Mouse (Mus musculus) stomach, embryonic 14.5 days (tissue): ENCODE measurements around the gene Spaar. TPM values are rescaled to one million over a fixed set of nuclear protein-coding genes. Genes with fewer than 3 reads are reported as not detected.

Experiments
- ATAC-seq: fragments of 200-750 bp; cut with Nextera tagmentation; 2 replicates; pipeline ENCODE4 v1.8.0; 2017; ENCODE audit warnings: low read depth, moderate TSS enrichment; ENCODE audit not compliant: insufficient number of reproducible peaks, insufficient read depth, low FRiP score
- H3K27ac ChIP-seq: fragments of 300-500 bp; sonication (generic); 2 replicates; pipeline ENCODE4 v1.5.1; 2014; ENCODE audit warnings: mild to moderate bottlenecking, low read length, moderate library complexity, mixed read lengths
- H3K27me3 ChIP-seq: fragments of 300-500 bp; sonication (generic); 2 replicates; pipeline ENCODE4 v1.6.1; 2014; ENCODE audit warnings: low read length, control low read depth, mixed read lengths; ENCODE audit not compliant: control insufficient read depth, insufficient read depth
- H3K36me3 ChIP-seq: fragments of 300-500 bp; sonication (generic); 2 replicates; pipeline ENCODE4 v1.6.1; 2014; ENCODE audit warnings: mild to moderate bottlenecking, control low read depth, low read length, moderate library complexity, mixed read lengths; ENCODE audit not compliant: control insufficient read depth, insufficient read depth
- H3K4me1 ChIP-seq: fragments of 300-500 bp; sonication (generic); 2 replicates; pipeline ENCODE4 v1.6.1; 2014; ENCODE audit warnings: low read length, control low read depth, mixed read lengths; ENCODE audit not compliant: control insufficient read depth, insufficient read depth
- H3K4me2 ChIP-seq: fragments of 300-500 bp; sonication (generic); replicated peaks from 2 replicates; pipeline ENCODE4 v1.6.1; 2014; ENCODE audit warnings: low read depth, low read length, control low read depth
- H3K4me3 ChIP-seq: fragments of 300-500 bp; sonication (generic); 2 replicates; pipeline ENCODE4 v1.5.1; 2014; ENCODE audit warnings: low read depth, low read length, control low read depth
- H3K9ac ChIP-seq: fragments of 300-500 bp; sonication (generic); replicated peaks from 2 replicates; pipeline ENCODE4 v1.6.1; 2014; ENCODE audit warnings: low read depth, mild to moderate bottlenecking, control low read depth, low read length, moderate library complexity, mixed read lengths
- H3K9me3 ChIP-seq: fragments of 300-500 bp; sonication (generic); 2 replicates; pipeline ENCODE4 v1.6.1; 2016; ENCODE audit warnings: low read depth, low read length, control low read depth; ENCODE audit not compliant: control insufficient read depth
- WGBS: fragments of 180-500 bp; shearing (Covaris S2); extraction: QIAGEN DNeasy Blood & Tissue Kit; methylation state at CpG from one replicate; pipeline ENCODE4 v1.1.7; 2014; 5-methylcytosine and 5-hydroxymethylcytosine counted together
- polyA plus RNA-seq: library from polyadenylated mRNA; unstranded; fragments of >200 nt; fragmentation: Nextera tagmentation; extraction: Ambion mirVana; gene quantifications from 2 replicates; pipeline ENCODE4 v1.2.1, GENCODE M21; 2014

Spaar gene
- polyA plus RNA-seq, 1 experiment from 2014 or later: 0.10 TPM

DNA sequence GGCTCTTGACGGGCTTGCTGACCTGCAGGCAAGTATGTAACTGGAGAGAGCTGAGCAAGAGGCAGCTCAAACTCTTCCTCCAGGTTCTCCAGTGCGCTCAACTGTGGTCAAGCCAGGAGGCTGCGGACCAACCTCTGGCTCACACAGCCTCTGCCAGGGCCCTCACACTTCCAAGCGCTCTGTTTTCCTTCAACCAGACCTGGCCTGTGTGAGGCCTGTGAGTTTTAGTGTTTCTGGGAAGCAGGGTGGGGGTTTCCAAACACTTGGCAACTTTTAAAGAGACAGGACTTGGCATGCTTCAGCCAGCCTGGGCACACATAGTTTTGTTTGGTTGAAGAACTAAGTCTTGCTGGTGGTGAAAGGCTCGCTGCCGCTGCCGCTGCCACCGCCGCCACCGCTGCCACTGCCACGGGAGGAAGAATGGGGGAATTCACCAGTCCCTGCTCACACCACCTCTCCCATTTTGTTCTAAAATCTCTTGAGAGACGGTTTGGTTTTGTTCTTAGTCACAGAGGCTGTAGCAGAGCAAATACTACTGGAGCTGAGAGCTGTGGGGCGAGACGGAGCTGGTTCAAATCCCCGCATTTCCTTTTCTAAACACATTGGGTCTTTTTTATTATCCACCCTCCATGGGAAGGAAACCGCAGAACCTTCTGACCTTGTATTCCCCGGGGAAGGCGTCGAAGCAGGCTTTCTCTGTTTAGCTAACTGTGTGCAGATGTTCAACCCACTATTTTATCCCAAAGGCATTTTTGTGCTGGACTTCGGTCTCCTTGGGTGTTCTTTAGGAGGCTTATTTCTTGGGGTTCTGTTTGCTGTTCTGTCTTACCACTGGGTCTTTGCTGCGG, 30.0 kb downstream of the Spaar start:
- no peak overlapping the region for H3K4me2 ChIP-seq
- no peak for ATAC-seq
- H3K4me1 ChIP-seq: no peaks in the 10 kb centered on the region
- WGBS: 82% methylated on average over 21 of the region's 21 CpGs
- no peak overlapping the region for H3K9ac ChIP-seq
- H3K4me3 ChIP-seq: no peak overlapping the region
- H3K27ac ChIP-seq: no peak overlapping the region
- H3K27me3 ChIP-seq: no peaks in the 10 kb centered on the region
- H3K36me3 ChIP-seq: no peaks in the 10 kb centered on the region
- H3K9me3 ChIP-seq: no peaks in the 10 kb centered on the region

DNA sequence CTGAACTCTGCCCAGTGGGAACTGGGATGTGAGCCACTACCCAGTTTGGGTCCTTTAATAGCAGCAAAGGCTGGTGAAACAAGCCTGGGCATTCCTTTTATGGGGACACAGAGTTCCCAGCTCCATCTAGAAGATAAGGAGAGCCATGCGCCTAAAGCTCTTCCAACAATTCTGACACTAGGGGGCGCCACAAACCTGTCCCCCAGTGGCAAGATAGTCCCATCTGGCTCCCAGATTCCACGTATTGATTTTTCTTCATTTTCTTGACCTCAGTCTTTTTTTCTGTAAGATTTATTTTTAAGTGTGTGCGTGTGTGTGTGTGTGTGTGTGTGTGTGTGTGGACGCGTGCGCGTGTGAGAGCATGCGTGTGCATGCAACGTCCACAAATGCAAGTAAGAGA, 30.6 kb downstream of the Spaar start:
- no peak overlapping the region for H3K9ac ChIP-seq
- no peaks in the 10 kb centered on the region for H3K36me3 ChIP-seq
- H3K4me2 ChIP-seq: no peak overlapping the region
- no peak for ATAC-seq
- H3K9me3 ChIP-seq: no peaks in the 10 kb centered on the region
- WGBS: 74% methylated on average over 10 of the region's 10 CpGs
- H3K4me1 ChIP-seq: no peaks in the 10 kb centered on the region
- no peak overlapping the region for H3K27ac ChIP-seq
- no peak overlapping the region for H3K4me3 ChIP-seq
- H3K27me3 ChIP-seq: no peaks in the 10 kb centered on the region

- Histone ChIP-seq H3K4me2 (no peak overlapping the region), H3K4me1 (no peaks in the 10 kb centered on the region), H3K27ac (no peak overlapping the region), H3K9ac (no peak overlapping the region), H3K9me3 (no peaks in the 10 kb centered on the region), H3K27me3 (no peaks in the 10 kb centered on the region), H3K4me3 (no peak overlapping the region), H3K36me3 (no peaks in the 10 kb centered on the region)
- no peak for ATAC-seq
- WGBS: 82% methylated on average over 2 of the region's 2 CpGs
Measured at GRCm38 (mm10) chr4:43761336-43761735, 31.5 kb downstream of the Spaar start.

DNA sequence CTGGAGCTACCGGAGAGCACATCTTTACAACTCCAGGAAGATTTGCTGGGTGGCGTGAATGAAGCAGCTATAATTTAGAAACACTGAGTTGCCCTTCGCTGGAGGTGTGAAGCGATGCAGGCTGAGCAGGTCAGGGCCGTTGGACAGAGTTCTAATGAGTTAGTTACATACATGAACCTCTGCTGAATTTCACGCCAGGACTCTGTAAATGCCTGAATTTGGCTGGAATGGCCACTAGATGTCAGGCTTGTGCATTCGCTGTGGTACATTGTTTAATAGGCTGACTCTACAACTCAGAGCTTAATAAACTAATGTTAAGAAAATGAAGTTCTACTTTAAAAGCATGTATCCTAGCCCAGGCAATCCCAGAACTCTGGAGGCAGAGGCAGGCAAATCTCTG, 33.6 kb downstream of the Spaar start:
- no peaks in the 10 kb centered on the region for H3K9me3 ChIP-seq
- WGBS: 21% methylated on average over 7 of the region's 7 CpGs
- H3K27ac ChIP-seq: no peak overlapping the region
- no peak overlapping the region for H3K9ac ChIP-seq
- H3K36me3 ChIP-seq: no peaks in the 10 kb centered on the region
- no peak for ATAC-seq
- no peak overlapping the region for H3K4me3 ChIP-seq
- H3K27me3 ChIP-seq: no peaks in the 10 kb centered on the region
- no peak overlapping the region for H3K4me2 ChIP-seq
- H3K4me1 ChIP-seq: no peaks in the 10 kb centered on the region

- H3K4me3 ChIP-seq: no peak overlapping the region
- no peak overlapping the region for H3K9ac ChIP-seq
- H3K4me2 ChIP-seq: no peak overlapping the region
- H3K27me3 ChIP-seq: no peaks in the 10 kb centered on the region
- ATAC-seq: no peak
- H3K27ac ChIP-seq: no peak overlapping the region
- no peaks in the 10 kb centered on the region for H3K36me3 ChIP-seq
- no peaks in the 10 kb centered on the region for H3K4me1 ChIP-seq
- H3K9me3 ChIP-seq: no peaks in the 10 kb centered on the region
- whole genome bisulfite sequencing: 80% methylated on average over 5 of the region's 5 CpGs
Measured at GRCm38 (mm10) chr4:43768341-43768740, 38.5 kb downstream of the Spaar start.

GRCm38 (mm10) chr4:43769374-43769773, 39.5 kb downstream of the Spaar start:
- H3K4me1 ChIP-seq: no peaks in the 10 kb centered on the region
- H3K4me2 ChIP-seq: no peak overlapping the region
- no peaks in the 10 kb centered on the region for H3K27me3 ChIP-seq
- H3K9ac ChIP-seq: no peak overlapping the region
- H3K4me3 ChIP-seq: no peak overlapping the region
- H3K9me3 ChIP-seq: no peaks in the 10 kb centered on the region
- ATAC-seq: no peak
- H3K27ac ChIP-seq: no peak overlapping the region
- whole genome bisulfite sequencing: 96% methylated on average over 2 of the region's 2 CpGs
- H3K36me3 ChIP-seq: no peaks in the 10 kb centered on the region

DNA sequence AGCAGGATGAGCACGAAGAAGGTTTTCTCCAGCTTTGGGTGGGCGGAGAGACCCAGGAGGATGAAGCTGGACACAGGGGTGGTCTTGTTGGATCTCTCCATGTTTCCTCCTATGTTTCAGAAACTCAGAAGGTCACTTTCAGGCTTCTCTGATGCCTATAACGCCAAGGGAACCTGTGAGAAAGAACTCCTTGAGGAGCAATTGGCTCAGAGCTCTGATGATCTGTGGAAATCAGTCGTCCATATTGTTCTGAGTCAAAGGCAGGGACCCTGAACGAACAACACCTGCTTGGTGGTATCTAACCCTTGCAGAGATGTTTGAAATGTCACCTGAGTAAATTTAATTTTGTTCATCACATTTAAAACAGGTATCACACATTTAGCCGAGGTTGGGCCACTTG, 41.1 kb downstream of the Spaar start, which contains the start of gene Olfr159:
Gene Olfr159, minus strand, starts transcription at position 101 of the 400 bp plus-strand sequence.
- H3K9me3 ChIP-seq: no peaks in the 10 kb centered on the region
- 81% methylated on average over 6 of the region's 6 CpGs for WGBS
- H3K27me3 ChIP-seq: no peaks in the 10 kb centered on the region
- no peak within 1 kb of the TSS for H3K4me3 ChIP-seq
- no peak within 1 kb of the TSS for H3K9ac ChIP-seq
- ATAC-seq: no peak
- no peak within 1 kb of the TSS for H3K4me2 ChIP-seq
- H3K36me3 ChIP-seq: no peaks in the 10 kb centered on the region
- no peaks in the 10 kb centered on the region for H3K4me1 ChIP-seq
- H3K27ac ChIP-seq: no peak within 1 kb of the TSS

- ATAC-seq: no peak
- 55% methylated on average over 6 of the region's 6 CpGs for WGBS
Measured at GRCm38 (mm10) chr4:43771626-43772025, 41.8 kb downstream of the Spaar start.

DNA sequence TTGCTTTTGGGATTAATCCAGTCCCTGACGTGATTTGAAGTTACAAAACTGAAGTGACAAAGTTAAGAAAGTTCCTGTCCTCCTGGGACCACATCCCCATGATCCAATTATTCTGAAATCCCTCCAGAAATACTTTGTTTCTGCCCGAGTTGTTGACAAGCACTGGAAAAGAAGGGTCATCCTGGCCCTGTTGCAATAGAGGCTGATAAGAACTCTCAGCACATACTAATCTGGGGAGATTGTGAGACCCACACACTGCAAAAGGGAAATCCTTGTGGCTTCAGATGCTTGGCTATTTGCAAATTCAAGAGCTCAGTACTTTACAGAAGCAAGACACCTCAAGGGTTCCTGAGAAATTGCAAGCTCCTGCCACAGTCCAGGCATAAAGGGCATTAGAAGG, 42.5 kb downstream of the Spaar start:
- Histone ChIP-seq H3K9me3 (no peaks in the 10 kb centered on the region), H3K27me3 (no peaks in the 10 kb centered on the region), H3K4me3 (no peak overlapping the region), H3K4me1 (no peaks in the 10 kb centered on the region), H3K36me3 (no peaks in the 10 kb centered on the region), H3K4me2 (no peak overlapping the region), H3K27ac (no peak overlapping the region), H3K9ac (no peak overlapping the region)
- 53% methylated on average over 2 of the region's 2 CpGs for WGBS
- no peak for ATAC-seq

More at GRCm38 (mm10) chr4:43771626-43772025, 41.8 kb downstream of the Spaar start:
- no peaks in the 10 kb centered on the region for H3K9me3 ChIP-seq
- H3K27me3 ChIP-seq: no peaks in the 10 kb centered on the region
- no peak overlapping the region for H3K27ac ChIP-seq
- no peak overlapping the region for H3K9ac ChIP-seq
- no peaks in the 10 kb centered on the region for H3K4me1 ChIP-seq
- no peak overlapping the region for H3K4me2 ChIP-seq
- no peaks in the 10 kb centered on the region for H3K36me3 ChIP-seq
- no peak overlapping the region for H3K4me3 ChIP-seq
